Mouse (Mus musculus): ENCODE results near the gene Myo18a.

DNA sequence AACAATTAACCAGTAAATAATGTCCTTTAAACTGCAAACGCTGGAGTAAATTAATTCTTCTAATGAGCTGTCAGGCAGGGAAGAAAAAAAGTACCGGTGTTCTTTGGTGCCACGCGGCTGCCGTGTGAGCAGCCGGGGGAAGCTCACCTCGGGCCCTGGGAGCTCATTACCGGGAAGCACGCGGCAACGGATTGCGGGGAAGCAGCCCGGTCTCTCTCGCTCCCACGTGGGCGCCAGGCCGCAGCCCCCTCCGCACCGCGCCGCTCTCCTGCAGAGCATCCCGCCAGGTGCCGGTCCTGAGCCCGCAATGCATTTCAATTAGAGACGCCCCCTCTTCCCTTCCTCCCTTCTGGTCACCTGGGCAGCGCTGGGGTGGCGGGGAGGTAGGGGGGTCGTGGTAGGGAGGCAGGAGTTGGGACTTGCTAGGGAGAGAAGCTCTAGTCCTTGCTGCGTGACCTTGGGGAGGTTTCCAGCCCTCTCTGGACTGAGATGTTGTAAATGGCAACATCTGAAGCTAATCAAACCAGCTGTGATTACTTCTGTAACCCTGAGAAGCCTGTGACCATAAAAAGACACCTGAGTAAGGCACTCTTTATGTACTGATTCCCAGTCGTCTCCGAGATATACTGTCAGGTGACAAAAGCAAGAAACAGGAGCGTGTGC, 151.7 kb downstream of the Myo18a start:
- TF ChIP-seq CTCF (IDR thresholded peaks at IDR 0.05; ENCODE audit: control insufficient read depth, insufficient read depth, insufficient read length): no peak
- TF ChIP-seq USF1 (IDR thresholded peaks at IDR 0.05; ENCODE audit: low read depth): no peak
- TF ChIP-seq MAX (IDR thresholded peaks at IDR 0.05): no peak
- TF ChIP-seq FOSL1 (IDR thresholded peaks at IDR 0.05; ENCODE audit: insufficient read depth, low read length, poor library complexity, severe bottlenecking): no peak
- no peak for TF ChIP-seq CEBPB (IDR thresholded peaks at IDR 0.05; ENCODE audit: low read depth)
- no peak for TF ChIP-seq MYOD1 (IDR thresholded peaks at IDR 0.05; ENCODE audit: control insufficient read depth, insufficient read length, low read depth)
- TF ChIP-seq MYOG (IDR thresholded peaks at IDR 0.05; ENCODE audit: control insufficient read depth, extremely low read depth, insufficient read length): no peak
